Mouse (Mus musculus) small intestine, adult 2 months (tissue): Measurements from ENCODE around the gene Dnm1l.

ENCODE experiments used
- CTCF ChIP-seq: fragments of 200-500 bp; IDR thresholded peaks from 2 replicates; pipeline ENCODE4 v1.5.1; 2012; ENCODE audit warnings: low read depth, mild to moderate bottlenecking, control low read depth, inconsistent platforms, low read length, moderate library complexity, mixed read lengths; ENCODE audit not compliant: insufficient replicate concordance, insufficient read length; ENCODE audit errors: extremely low read depth
- POLR2A ChIP-seq: fragments of 200-500 bp; IDR thresholded peaks from 2 replicates; pipeline ENCODE4 v1.6.1; 2012; ENCODE audit warnings: low read depth, mild to moderate bottlenecking, control low read depth, inconsistent platforms, low read length, moderate library complexity

DNA sequence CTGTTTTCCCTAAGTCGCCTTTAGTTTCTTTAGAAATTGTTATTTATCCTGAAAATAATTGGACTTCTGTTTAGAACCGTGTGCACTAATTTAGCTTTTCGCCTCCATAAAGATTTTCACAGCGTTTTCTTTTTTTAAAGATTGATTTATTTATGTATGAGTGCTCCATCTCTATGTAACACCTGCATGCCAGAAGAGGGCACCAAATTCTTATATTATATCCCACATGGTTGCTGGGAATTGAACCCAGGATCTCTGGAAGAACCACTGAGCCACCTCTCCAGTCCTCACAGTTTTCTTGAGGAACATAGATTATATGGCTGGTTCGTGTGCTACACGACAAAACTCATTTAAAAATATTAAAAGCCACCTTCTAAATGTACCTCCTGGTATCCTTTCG lies 54.9 kb downstream of the Dnm1l start:
- TF ChIP-seq CTCF (no peak), POLR2A (no peak)
